Comparison of ENCODE assay signal across 9 mouse cellular contexts in the genomic region with DNA sequence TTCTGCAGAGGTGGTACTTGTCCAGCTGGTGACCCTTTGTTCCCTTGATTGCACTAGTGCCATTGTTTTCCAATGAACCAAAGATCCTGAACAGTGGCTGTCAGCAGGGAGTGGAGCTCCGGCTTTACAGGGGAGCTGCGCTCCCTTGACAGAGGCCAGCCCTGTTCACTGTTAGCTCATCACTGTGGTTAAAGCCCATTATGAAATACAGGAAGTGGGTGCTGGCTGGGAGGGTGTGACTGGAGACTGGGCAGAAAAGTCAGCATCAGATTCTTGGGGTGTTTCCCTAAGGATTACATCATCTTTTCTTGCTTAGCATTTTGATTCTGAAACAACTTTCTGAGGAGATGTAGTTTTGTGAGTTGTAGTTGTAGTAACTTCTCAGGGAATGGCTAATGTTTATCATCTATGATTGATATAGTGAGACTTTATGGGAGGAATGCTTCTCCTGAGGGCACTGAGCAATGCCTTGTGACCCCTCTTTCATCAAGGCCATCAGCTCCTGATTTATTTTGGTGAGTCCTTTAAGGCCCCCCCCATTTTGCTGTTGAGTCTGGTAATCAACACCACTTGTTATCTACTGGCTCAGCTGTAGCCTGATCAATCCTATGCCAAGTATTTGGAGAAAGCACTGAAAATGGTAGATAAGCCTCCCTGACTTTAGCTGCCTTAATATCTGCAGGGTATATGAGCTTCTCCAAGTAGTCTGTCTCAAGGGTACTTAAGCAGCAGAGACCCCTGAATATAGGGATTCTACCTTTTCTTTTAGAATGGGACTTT. TPM values are rescaled to one million over a fixed set of nuclear protein-coding genes. Genes with fewer than 3 reads are reported as not detected.
A peak's percentile ranks its signal among the peaks of the same experiment; 100 is the strongest.
DNase-seq lines count a peak whose midpoint lies in the region; ATAC-seq lines count a peak whose summit lies in the region.
"Had no signal": no experiment of that assay in that cellular context is flagged by ENCODE, and none has a peak within 500 bp of the region (broad histone marks: within the 10 kb centered on the region; RNA-seq: fewer than 3 reads in every experiment).

No protein-coding gene starts in this region.

- H3K9me3 ChIP-seq in heart, embryonic 15.5 days (replicated peaks): no peaks in the 10 kb centered on the region
- no peaks in the 10 kb centered on the region for H3K9me3 ChIP-seq in lung, embryonic 15.5 days
- no peaks in the 10 kb centered on the region for H3K9me3 ChIP-seq in hindbrain, embryonic 10.5 days
- H3K9me3 ChIP-seq in hindbrain, embryonic 16.5 days (ENCODE audit: control insufficient read depth, low read length): no peaks in the 10 kb centered on the region
- no peaks in the 10 kb centered on the region for H3K9me3 ChIP-seq in neural tube, embryonic 15.5 days (replicated peaks)

- no peak overlapping the region for H3K9ac ChIP-seq in heart, embryonic 15.5 days
- no peak overlapping the region for H3K9ac ChIP-seq in lung, embryonic 15.5 days
- H3K9ac ChIP-seq in hindbrain, embryonic 16.5 days (ENCODE audit: low read depth, low read length): no peak overlapping the region
- no peak overlapping the region for H3K9ac ChIP-seq in neural tube, embryonic 15.5 days (replicated peaks)

- no peak overlapping the region for H3K4me2 ChIP-seq in heart, embryonic 15.5 days
- H3K4me2 ChIP-seq in lung, embryonic 15.5 days: no peak overlapping the region
- no peak overlapping the region for H3K4me2 ChIP-seq in hindbrain, embryonic 16.5 days (ENCODE audit: low read length)
- H3K4me2 ChIP-seq in neural tube, embryonic 15.5 days: no peak overlapping the region

- no peak overlapping the region for H3K4me3 ChIP-seq in heart, embryonic 15.5 days
- H3K4me3 ChIP-seq in lung, embryonic 15.5 days: no peak overlapping the region
- no peak overlapping the region for H3K4me3 ChIP-seq in hindbrain, embryonic 10.5 days
- H3K4me3 ChIP-seq in hindbrain, embryonic 16.5 days (ENCODE audit: low read length): no peak overlapping the region
- no peak overlapping the region for H3K4me3 ChIP-seq in neural tube, embryonic 15.5 days (replicated peaks)

- H3K4me1 ChIP-seq in heart, embryonic 15.5 days (replicated peaks): peaks cover 13% of the 10 kb centered on the region
- H3K4me1 ChIP-seq in lung, embryonic 15.5 days: 0 out of 2 replicates have a peak, but pooled peaks cover 7% of the 10 kb centered on the region
- peaks cover 8% of the 10 kb centered on the region for H3K4me1 ChIP-seq in hindbrain, embryonic 10.5 days (replicated peaks)
- no peaks in the 10 kb centered on the region for H3K4me1 ChIP-seq in hindbrain, embryonic 16.5 days (ENCODE audit: control insufficient read depth, insufficient read depth, low read depth, low read length)
- no peaks in the 10 kb centered on the region for H3K4me1 ChIP-seq in neural tube, embryonic 15.5 days

- peak; percentile 89 for ATAC-seq in CD4-positive, CD25-positive, alpha-beta regulatory T cell, adult 4 months
- ATAC-seq in heart, embryonic 15.5 days (replicated peaks; ENCODE audit: insufficient number of reproducible peaks, insufficient read depth, low FRiP score, low read depth): peak; percentile 62
- ATAC-seq in lung, embryonic 15.5 days (ENCODE audit: borderline replicate concordance, extremely low read depth, low FRiP score, low TSS enrichment): peak; percentile 80; the same call in 1 of the 2 replicates
- no peak for ATAC-seq in hindbrain, embryonic 16.5 days
- ATAC-seq in neural tube, embryonic 15.5 days (ENCODE audit: low FRiP score): no peak

- WGBS in heart, embryonic 15.5 days: 19% methylated on average over 2 of the region's 2 CpGs
- 14% methylated on average over 2 of the region's 2 CpGs for WGBS in lung, embryonic 15.5 days
- 19% methylated on average over 2 of the region's 2 CpGs for WGBS in hindbrain, embryonic 10.5 days
- WGBS in hindbrain, embryonic 16.5 days: 15% methylated on average over 2 of the region's 2 CpGs
- 7% methylated on average over 2 of the region's 2 CpGs for WGBS in neural tube, embryonic 15.5 days

- H3K27me3 ChIP-seq in heart, embryonic 15.5 days: no peaks in the 10 kb centered on the region
- H3K27me3 ChIP-seq in lung, embryonic 15.5 days: no peaks in the 10 kb centered on the region
- no peaks in the 10 kb centered on the region for H3K27me3 ChIP-seq in hindbrain, embryonic 10.5 days (ENCODE audit: insufficient read depth, poor library complexity, severe bottlenecking)
- H3K27me3 ChIP-seq in hindbrain, embryonic 16.5 days (replicated peaks; ENCODE audit: control insufficient read depth, insufficient read depth, low read length): no peaks in the 10 kb centered on the region
- H3K27me3 ChIP-seq in neural tube, embryonic 15.5 days (replicated peaks): no peaks in the 10 kb centered on the region

- H3K36me3 ChIP-seq in heart, embryonic 15.5 days: peaks cover 32% of the 10 kb centered on the region
- H3K36me3 ChIP-seq in lung, embryonic 15.5 days: no peaks in the 10 kb centered on the region
- peaks cover 40% of the 10 kb centered on the region for H3K36me3 ChIP-seq in hindbrain, embryonic 10.5 days
- peaks cover 4% of the 10 kb centered on the region for H3K36me3 ChIP-seq in hindbrain, embryonic 16.5 days (ENCODE audit: control insufficient read depth, insufficient read depth, low read length)
- peaks cover 25% of the 10 kb centered on the region for H3K36me3 ChIP-seq in neural tube, embryonic 15.5 days

- peak; percentile 73 for DNase-seq in 3134 (ENCODE audit: extremely low read depth, insufficient read length, low spot score)
- DNase-seq in hindbrain, embryonic 10.5 days (ENCODE audit: low spot score): no peak
- DNase-seq in T-cell, adult 2 months (ENCODE audit: low spot score): no peak
- DNase-seq: thymus, postnatal 25 days had no signal

- H3K27ac ChIP-seq in heart, embryonic 15.5 days: no peak overlapping the region; the same call in 1 of the 2 replicates
- no peak overlapping the region for H3K27ac ChIP-seq in lung, embryonic 15.5 days
- no peak overlapping the region for H3K27ac ChIP-seq in hindbrain, embryonic 10.5 days
- no peak overlapping the region for H3K27ac ChIP-seq in hindbrain, embryonic 16.5 days (ENCODE audit: low read depth, low read length)
- H3K27ac ChIP-seq in neural tube, embryonic 15.5 days (replicated peaks): no peak overlapping the region

RNA-seq across cellular contexts. Expression of a gene that starts 19.1 kb away (rescaled TPM):
- polyA plus RNA-seq in CD4-positive, CD25-positive, alpha-beta regulatory T cell, adult 4 months (2017; shearing (Covaris generic)): 1 to 10 TPM; 1.3 to 1.7 TPM
- 2.6 and 3.3 TPM in 2 replicates for polyA plus RNA-seq in heart, embryonic 15.5 days (2015; fragmentation: Nextera tagmentation; extraction: Ambion mirVana)
- polyA plus RNA-seq in lung, embryonic 15.5 days (2015; fragmentation: Nextera tagmentation; extraction: Ambion mirVana): 5.3 and 5.6 TPM in 2 replicates
- polyA plus RNA-seq in hindbrain, embryonic 10.5 days (2016; fragmentation: Nextera tagmentation; extraction: Ambion mirVana): 1.5 and 2.1 TPM in 2 replicates
- polyA plus RNA-seq in hindbrain, embryonic 16.5 days (2015; fragmentation: Nextera tagmentation; extraction: Ambion mirVana): 3.3 and 4.6 TPM in 2 replicates
- 4.1 and 4.5 TPM in 2 replicates for polyA plus RNA-seq in neural tube, embryonic 15.5 days (2015; fragmentation: Nextera tagmentation; extraction: Ambion mirVana)

RNA-seq across cellular contexts. Expression of a gene that starts 52.0 kb away (rescaled TPM):
- 10 to 100 TPM; 18.7 to 19.9 TPM for polyA plus RNA-seq in CD4-positive, CD25-positive, alpha-beta regulatory T cell, adult 4 months (2017; shearing (Covaris generic))
- 28.5 and 32.0 TPM in 2 replicates for polyA plus RNA-seq in heart, embryonic 15.5 days (2015; fragmentation: Nextera tagmentation; extraction: Ambion mirVana)
- 14.8 and 15.5 TPM in 2 replicates for polyA plus RNA-seq in lung, embryonic 15.5 days (2015; fragmentation: Nextera tagmentation; extraction: Ambion mirVana)
- 18.0 and 23.0 TPM in 2 replicates for polyA plus RNA-seq in hindbrain, embryonic 10.5 days (2016; fragmentation: Nextera tagmentation; extraction: Ambion mirVana)
- 13.9 and 15.0 TPM in 2 replicates for polyA plus RNA-seq in hindbrain, embryonic 16.5 days (2015; fragmentation: Nextera tagmentation; extraction: Ambion mirVana)
- 12.1 and 13.2 TPM in 2 replicates for polyA plus RNA-seq in neural tube, embryonic 15.5 days (2015; fragmentation: Nextera tagmentation; extraction: Ambion mirVana)

Comparison
In these comparisons a context has a peak if more than half of its experiments do, and no peak if none do; other contexts are left out.
1. ATAC-seq: peak in CD4-positive, CD25-positive, alpha-beta regulatory T cell, adult 4 months (single experiment), heart, embryonic 15.5 days (single experiment) and lung, embryonic 15.5 days (single experiment); none in hindbrain, embryonic 16.5 days (single experiment) and neural tube, embryonic 15.5 days (single experiment).